Mouse (Mus musculus): ENCODE results near the gene Irx3. TPM values are rescaled to one million over a fixed set of nuclear protein-coding genes. Genes with fewer than 3 reads are reported as not detected.

The Irx3 gene
- polyA plus RNA-seq (2014; fragmentation: Nextera tagmentation; extraction: Ambion mirVana): 1.5 and 1.7 TPM in 2 replicates

DNA sequence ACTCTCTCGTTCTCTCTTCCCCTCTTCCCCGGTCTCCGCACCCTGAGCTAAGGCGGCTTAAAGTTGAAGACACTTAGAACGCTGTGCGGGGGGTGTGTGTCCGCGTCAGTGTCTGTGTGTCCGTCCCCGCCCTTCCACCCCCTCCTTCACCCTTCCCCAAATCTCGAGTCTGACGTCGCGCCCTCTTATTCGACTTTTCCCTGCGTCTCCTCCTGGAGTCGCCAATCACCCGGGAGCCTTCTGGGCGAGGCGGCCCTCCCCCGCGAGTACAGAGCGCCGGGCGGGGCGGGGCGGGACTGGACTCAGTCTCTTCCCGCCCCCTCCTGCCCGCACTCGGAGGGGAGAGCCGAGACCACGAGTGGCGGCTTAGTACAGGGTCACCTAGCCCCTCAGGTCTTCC is at the start of gene Irx3:
Gene Irx3 (minus strand): TSS at position 229 of the 400 bp plus-strand sequence.
- under 1% methylated on average over 32 of the region's 33 CpGs for WGBS
- ATAC-seq (replicated peaks; ENCODE audit: low FRiP score) (peak; percentile 26; the same call in 1 of the 2 replicates), DNase-seq (ENCODE audit: low spot score) (peak; percentile 53)
- H3K36me3 ChIP-seq (ENCODE audit: control insufficient read depth, insufficient read depth, low read length): no peaks in the 10 kb centered on the region
- peaks cover 100% of the 10 kb centered on the region for H3K27me3 ChIP-seq (replicated peaks; ENCODE audit: control insufficient read depth, insufficient read depth, low read length)
- H3K9ac ChIP-seq (ENCODE audit: low read depth, low read length): 0 out of 2 replicates have a peak within 1 kb of the TSS, but pooled peaks have one; percentile 8
- H3K9me3 ChIP-seq (ENCODE audit: control insufficient read depth, low read length): no peaks in the 10 kb centered on the region
- peaks cover 24% of the 10 kb centered on the region for H3K4me1 ChIP-seq (replicated peaks; ENCODE audit: control insufficient read depth, insufficient read depth, low read length)
- H3K4me3 ChIP-seq (ENCODE audit: low read depth, low read length): peak within 1 kb of the TSS; percentile 54
- peak within 1 kb of the TSS; percentile 86 for H3K4me2 ChIP-seq
- H3K27ac ChIP-seq (ENCODE audit: low read depth, low read length): no peak within 1 kb of the TSS

DNA sequence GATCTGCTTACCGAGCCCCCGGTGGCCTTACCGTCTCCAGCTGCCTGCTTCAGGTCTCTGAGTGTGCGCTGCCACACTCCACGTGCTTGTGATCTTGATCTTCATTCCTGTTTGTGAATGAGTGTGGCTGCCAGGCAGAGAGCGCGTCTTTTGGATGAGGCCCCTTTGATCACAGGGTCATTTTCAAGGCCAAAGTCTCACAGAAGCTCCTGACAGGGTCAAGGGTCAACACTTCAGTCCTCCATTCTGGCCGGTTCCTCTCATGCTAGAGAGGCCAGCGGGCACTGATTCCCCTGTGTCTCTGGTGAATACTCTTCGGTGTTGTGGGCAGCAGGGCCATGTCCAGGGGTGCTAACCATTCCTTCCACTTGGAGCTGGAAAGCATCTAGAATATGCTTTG is 49.5 kb upstream of the Irx3 start:
- ATAC-seq (replicated peaks; ENCODE audit: low FRiP score) (no peak), DNase-seq (ENCODE audit: low spot score) (no peak)
- Histone ChIP-seq H3K36me3 (ENCODE audit: control insufficient read depth, insufficient read depth, low read length) (no peaks in the 10 kb centered on the region), H3K27me3 (replicated peaks; ENCODE audit: control insufficient read depth, insufficient read depth, low read length) (peaks cover 5% of the 10 kb centered on the region; the same call in 1 of the 2 replicates), H3K4me1 (replicated peaks; ENCODE audit: control insufficient read depth, insufficient read depth, low read length) (no peaks in the 10 kb centered on the region), H3K27ac (ENCODE audit: low read depth, low read length) (no peak overlapping the region), H3K9me3 (ENCODE audit: control insufficient read depth, low read length) (no peaks in the 10 kb centered on the region), H3K4me3 (ENCODE audit: low read depth, low read length) (no peak overlapping the region), H3K9ac (ENCODE audit: low read depth, low read length) (no peak overlapping the region), H3K4me2 (no peak overlapping the region)
- 77% methylated on average over 10 of the region's 10 CpGs for WGBS

DNA sequence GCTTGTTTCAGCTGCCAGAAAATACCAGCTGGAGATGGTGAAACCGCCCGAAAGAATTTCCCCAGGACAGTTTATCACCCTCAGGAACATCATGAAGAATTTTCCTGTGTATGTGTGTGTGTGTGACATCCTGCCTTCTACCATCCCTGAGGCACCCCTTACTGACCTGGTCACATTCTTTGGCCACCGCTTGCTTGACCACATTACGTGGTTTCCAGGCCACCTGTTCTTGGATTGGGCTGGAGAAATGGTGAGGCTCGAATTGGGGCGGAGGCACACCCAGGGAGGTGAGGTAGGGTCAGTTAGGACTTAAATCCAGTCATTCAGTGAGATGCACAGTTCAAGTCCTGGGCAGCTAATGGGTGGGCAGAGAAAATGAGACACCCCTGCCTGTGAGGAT is 48.1 kb upstream of the Irx3 start:
- no peaks in the 10 kb centered on the region for H3K9me3 ChIP-seq (ENCODE audit: control insufficient read depth, low read length)
- ATAC-seq (replicated peaks; ENCODE audit: low FRiP score) (no peak), DNase-seq (ENCODE audit: low spot score) (no peak)
- peaks cover 3% of the 10 kb centered on the region; the same call in 1 of the 2 replicates for H3K27me3 ChIP-seq (replicated peaks; ENCODE audit: control insufficient read depth, insufficient read depth, low read length)
- H3K9ac ChIP-seq (ENCODE audit: low read depth, low read length): no peak overlapping the region
- H3K27ac ChIP-seq (ENCODE audit: low read depth, low read length): no peak overlapping the region
- no peak overlapping the region for H3K4me3 ChIP-seq (ENCODE audit: low read depth, low read length)
- WGBS: 86% methylated on average over 6 of the region's 6 CpGs
- H3K36me3 ChIP-seq (ENCODE audit: control insufficient read depth, insufficient read depth, low read length): no peaks in the 10 kb centered on the region
- no peak overlapping the region for H3K4me2 ChIP-seq
- no peaks in the 10 kb centered on the region for H3K4me1 ChIP-seq (replicated peaks; ENCODE audit: control insufficient read depth, insufficient read depth, low read length)

DNA sequence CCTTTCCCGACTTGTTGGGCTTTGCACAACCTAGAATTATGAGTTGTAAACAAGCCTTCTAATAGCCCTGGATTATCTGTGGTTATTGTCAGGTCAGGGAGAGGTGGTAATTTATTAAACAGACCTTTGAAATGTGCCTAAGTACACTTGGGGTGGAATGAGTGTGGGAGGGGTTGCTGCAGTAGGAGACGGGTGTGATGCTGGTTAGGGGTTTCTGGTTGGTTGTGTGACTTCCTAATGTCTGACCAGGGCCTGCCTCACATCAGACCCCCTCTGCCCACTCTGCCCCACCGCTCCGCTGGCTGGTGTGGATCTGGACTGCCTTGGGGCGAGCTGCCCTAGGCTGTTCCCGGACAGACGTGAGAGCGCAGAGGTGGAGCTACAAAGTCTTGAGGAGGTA is 47.7 kb upstream of the Irx3 start:
- Histone ChIP-seq H3K4me2 (no peak overlapping the region), H3K27ac (ENCODE audit: low read depth, low read length) (no peak overlapping the region), H3K9me3 (ENCODE audit: control insufficient read depth, low read length) (no peaks in the 10 kb centered on the region), H3K4me3 (ENCODE audit: low read depth, low read length) (no peak overlapping the region), H3K27me3 (replicated peaks; ENCODE audit: control insufficient read depth, insufficient read depth, low read length) (no peaks in the 10 kb centered on the region), H3K36me3 (ENCODE audit: control insufficient read depth, insufficient read depth, low read length) (no peaks in the 10 kb centered on the region), H3K9ac (ENCODE audit: low read depth, low read length) (no peak overlapping the region), H3K4me1 (replicated peaks; ENCODE audit: control insufficient read depth, insufficient read depth, low read length) (no peaks in the 10 kb centered on the region)
- DNase-seq (ENCODE audit: low spot score): no peak
- no peak for ATAC-seq (replicated peaks; ENCODE audit: low FRiP score)
- WGBS: 77% methylated on average over 8 of the region's 8 CpGs

DNA sequence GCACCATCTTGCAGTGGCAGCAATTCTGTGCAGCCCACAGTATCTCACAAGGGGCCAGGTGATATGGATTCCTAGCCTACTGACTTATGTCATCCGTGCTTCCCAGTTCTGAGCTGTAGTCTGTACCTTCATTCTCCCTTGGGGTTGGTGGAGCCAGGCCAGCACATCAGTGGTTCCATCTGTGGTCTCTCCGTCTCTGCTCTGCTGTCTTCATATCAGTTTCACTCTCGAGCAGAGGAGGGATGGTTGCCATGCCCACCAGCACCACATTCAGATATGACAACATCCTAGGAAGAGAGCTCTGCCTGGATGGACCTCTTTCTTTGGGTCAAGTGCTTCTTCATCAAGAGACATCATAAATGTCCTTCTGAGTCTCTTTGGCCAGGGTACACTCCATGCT is 43.8 kb upstream of the Irx3 start:
- Histone ChIP-seq H3K9ac (ENCODE audit: low read depth, low read length) (no peak overlapping the region), H3K4me1 (replicated peaks; ENCODE audit: control insufficient read depth, insufficient read depth, low read length) (no peaks in the 10 kb centered on the region), H3K36me3 (ENCODE audit: control insufficient read depth, insufficient read depth, low read length) (no peaks in the 10 kb centered on the region), H3K4me2 (no peak overlapping the region), H3K9me3 (ENCODE audit: control insufficient read depth, low read length) (no peaks in the 10 kb centered on the region), H3K27ac (ENCODE audit: low read depth, low read length) (no peak overlapping the region), H3K4me3 (ENCODE audit: low read depth, low read length) (no peak overlapping the region), H3K27me3 (replicated peaks; ENCODE audit: control insufficient read depth, insufficient read depth, low read length) (no peaks in the 10 kb centered on the region)
- 57% methylated on average over 3 of the region's 3 CpGs for WGBS
- DNase-seq (ENCODE audit: low spot score): no peak
- ATAC-seq (replicated peaks; ENCODE audit: low FRiP score): no peak

DNA sequence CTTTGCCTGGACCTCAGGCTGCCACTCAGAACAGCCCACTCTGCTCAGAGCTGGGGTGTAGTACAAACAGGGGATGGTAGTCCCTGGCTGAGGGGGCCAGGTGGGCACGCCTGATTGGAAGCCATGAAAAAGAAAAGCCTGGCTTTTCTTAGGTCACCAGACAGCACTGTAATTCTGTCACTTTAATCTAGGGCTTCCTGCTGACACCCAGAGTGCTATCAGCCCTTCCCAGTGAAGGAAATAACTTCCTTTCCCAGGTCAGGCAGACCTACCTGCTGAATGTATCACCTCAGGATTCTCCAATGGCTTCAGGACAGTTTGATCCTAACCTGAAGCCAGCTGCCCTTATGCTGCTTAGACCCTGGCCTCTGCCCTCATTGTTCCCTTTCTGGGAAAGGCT is 35.3 kb upstream of the Irx3 start:
- Histone ChIP-seq H3K4me1 (replicated peaks; ENCODE audit: control insufficient read depth, insufficient read depth, low read length) (no peaks in the 10 kb centered on the region), H3K4me2 (no peak overlapping the region), H3K27ac (ENCODE audit: low read depth, low read length) (no peak overlapping the region), H3K36me3 (ENCODE audit: control insufficient read depth, insufficient read depth, low read length) (no peaks in the 10 kb centered on the region), H3K4me3 (ENCODE audit: low read depth, low read length) (no peak overlapping the region), H3K9me3 (ENCODE audit: control insufficient read depth, low read length) (no peaks in the 10 kb centered on the region), H3K27me3 (replicated peaks; ENCODE audit: control insufficient read depth, insufficient read depth, low read length) (peaks cover 14% of the 10 kb centered on the region), H3K9ac (ENCODE audit: low read depth, low read length) (no peak overlapping the region)
- no peak for ATAC-seq (replicated peaks; ENCODE audit: low FRiP score)
- WGBS: 29% methylated on average over 1 of the region's 1 CpGs
- no peak for DNase-seq (ENCODE audit: low spot score)

DNA sequence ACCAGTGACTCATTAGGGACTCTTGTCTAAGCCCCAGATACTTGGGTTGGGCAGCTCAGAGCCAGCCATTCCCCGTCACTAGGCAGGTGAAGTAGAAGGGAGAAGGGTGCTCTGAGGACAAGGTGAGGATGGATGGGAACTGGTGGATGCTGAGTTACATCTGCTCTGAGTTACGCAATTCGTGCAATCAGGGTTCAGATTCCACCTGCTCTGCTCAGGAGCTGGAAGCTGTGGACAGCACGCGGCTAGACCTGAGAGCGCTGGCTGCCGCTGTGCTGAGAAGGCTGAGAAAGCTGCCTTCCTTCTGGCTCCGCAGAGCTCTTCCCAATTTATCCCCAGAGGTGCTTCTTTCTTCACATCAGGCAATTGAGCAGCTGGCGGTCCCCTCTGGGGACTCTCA is 34.8 kb upstream of the Irx3 start:
- ATAC-seq (replicated peaks; ENCODE audit: low FRiP score) (no peak), DNase-seq (ENCODE audit: low spot score) (no peak)
- 40% methylated on average over 9 of the region's 9 CpGs for WGBS
- H3K4me2 ChIP-seq: no peak overlapping the region
- no peak overlapping the region for H3K27ac ChIP-seq (ENCODE audit: low read depth, low read length)
- no peak overlapping the region for H3K9ac ChIP-seq (ENCODE audit: low read depth, low read length)
- peaks cover 14% of the 10 kb centered on the region for H3K27me3 ChIP-seq (replicated peaks; ENCODE audit: control insufficient read depth, insufficient read depth, low read length)
- no peaks in the 10 kb centered on the region for H3K4me1 ChIP-seq (replicated peaks; ENCODE audit: control insufficient read depth, insufficient read depth, low read length)
- no peak overlapping the region for H3K4me3 ChIP-seq (ENCODE audit: low read depth, low read length)
- H3K36me3 ChIP-seq (ENCODE audit: control insufficient read depth, insufficient read depth, low read length): no peaks in the 10 kb centered on the region
- H3K9me3 ChIP-seq (ENCODE audit: control insufficient read depth, low read length): no peaks in the 10 kb centered on the region

DNA sequence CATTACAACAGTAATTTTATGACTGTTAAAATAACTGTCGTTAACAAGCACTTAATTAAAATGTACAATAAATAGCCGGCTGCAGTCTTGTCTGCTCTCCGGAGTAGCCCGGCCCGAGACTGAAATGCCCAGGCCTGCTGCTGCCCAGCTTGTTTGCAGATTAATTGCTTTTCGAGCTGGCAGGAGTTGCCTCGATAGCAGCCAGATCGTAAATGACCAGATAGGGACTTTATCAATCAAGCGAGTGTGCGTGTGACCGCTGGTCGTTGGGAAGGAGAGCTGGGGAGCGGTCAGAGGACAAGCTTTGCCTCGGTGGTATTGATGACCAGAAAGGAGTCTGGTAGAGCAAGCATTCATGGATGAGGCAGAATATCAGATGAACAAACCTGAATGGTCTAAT is 25.8 kb upstream of the Irx3 start:
- ATAC-seq (replicated peaks; ENCODE audit: low FRiP score): no peak
- Histone ChIP-seq H3K27me3 (replicated peaks; ENCODE audit: control insufficient read depth, insufficient read depth, low read length) (peaks cover 7% of the 10 kb centered on the region; the same call in 1 of the 2 replicates), H3K4me1 (replicated peaks; ENCODE audit: control insufficient read depth, insufficient read depth, low read length) (no peaks in the 10 kb centered on the region), H3K4me2 (no peak overlapping the region), H3K9ac (ENCODE audit: low read depth, low read length) (no peak overlapping the region), H3K27ac (ENCODE audit: low read depth, low read length) (no peak overlapping the region), H3K9me3 (ENCODE audit: control insufficient read depth, low read length) (no peaks in the 10 kb centered on the region), H3K4me3 (ENCODE audit: low read depth, low read length) (no peak overlapping the region), H3K36me3 (ENCODE audit: control insufficient read depth, insufficient read depth, low read length) (no peaks in the 10 kb centered on the region)
- WGBS: 68% methylated on average over 14 of the region's 14 CpGs
- no peak for DNase-seq (ENCODE audit: low spot score)

DNA sequence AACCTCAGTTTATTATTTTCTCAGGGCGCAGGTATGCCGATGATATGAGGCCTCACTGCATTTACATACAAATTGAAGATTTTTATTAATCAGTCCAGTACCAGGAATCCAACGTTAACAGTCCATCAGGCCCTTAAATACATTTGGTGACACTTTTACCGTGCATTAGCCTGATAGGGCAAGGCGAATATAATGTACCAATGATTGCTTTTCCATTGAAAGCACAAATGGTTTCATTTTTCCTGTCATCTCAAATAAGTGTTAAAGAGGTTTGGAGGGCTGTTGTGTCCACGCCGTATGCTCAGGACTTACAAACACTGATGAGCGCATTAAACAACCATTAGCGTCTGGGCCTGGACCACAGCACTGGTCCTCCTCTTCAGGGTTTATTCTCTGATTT is 25.3 kb upstream of the Irx3 start:
- no peak overlapping the region for H3K4me2 ChIP-seq
- H3K27ac ChIP-seq (ENCODE audit: low read depth, low read length): no peak overlapping the region
- peaks cover 7% of the 10 kb centered on the region; the same call in 1 of the 2 replicates for H3K27me3 ChIP-seq (replicated peaks; ENCODE audit: control insufficient read depth, insufficient read depth, low read length)
- H3K36me3 ChIP-seq (ENCODE audit: control insufficient read depth, insufficient read depth, low read length): no peaks in the 10 kb centered on the region
- no peak overlapping the region for H3K9ac ChIP-seq (ENCODE audit: low read depth, low read length)
- H3K4me1 ChIP-seq (replicated peaks; ENCODE audit: control insufficient read depth, insufficient read depth, low read length): no peaks in the 10 kb centered on the region
- no peak overlapping the region for H3K4me3 ChIP-seq (ENCODE audit: low read depth, low read length)
- H3K9me3 ChIP-seq (ENCODE audit: control insufficient read depth, low read length): no peaks in the 10 kb centered on the region
- WGBS: 86% methylated on average over 9 of the region's 9 CpGs
- ATAC-seq (replicated peaks; ENCODE audit: low FRiP score) (no peak), DNase-seq (ENCODE audit: low spot score) (no peak)
